Mouse (Mus musculus) liver, embryonic 12.5 days (tissue): ENCODE data around the gene Pfkfb3. TPM values are rescaled to one million over a fixed set of nuclear protein-coding genes. Genes with fewer than 3 reads are reported as not detected.

ENCODE experiments used
- ATAC-seq: fragments of 200-750 bp; cut with Nextera tagmentation; 2 replicates; pipeline ENCODE4 v1.8.0; 2017; ENCODE audit warnings: moderate number of reproducible peaks, mild to moderate bottlenecking, moderate library complexity
- H3K27ac ChIP-seq: fragments of 300-500 bp; sonication (generic); 2 replicates; pipeline ENCODE4 v1.5.1; 2016; ENCODE audit warnings: mild to moderate bottlenecking
- H3K27me3 ChIP-seq: fragments of 300-500 bp; sonication (generic); replicated peaks from 2 replicates; pipeline ENCODE4 v1.6.1; 2016; ENCODE audit warnings: mild to moderate bottlenecking, moderate library complexity
- H3K36me3 ChIP-seq: fragments of 300-500 bp; sonication (generic); 2 replicates; pipeline ENCODE4 v1.6.1; 2016; ENCODE audit warnings: mild to moderate bottlenecking, moderate library complexity
- H3K4me1 ChIP-seq: fragments of 300-500 bp; sonication (generic); 2 replicates; pipeline ENCODE4 v1.6.1; 2016
- H3K4me2 ChIP-seq: fragments of 300-500 bp; sonication (generic); 2 replicates; pipeline ENCODE4 v1.6.1; 2016; ENCODE audit warnings: mild to moderate bottlenecking, moderate library complexity
- H3K4me3 ChIP-seq: fragments of 300-500 bp; sonication (generic); 2 replicates; pipeline ENCODE4 v1.5.1; 2016; ENCODE audit warnings: mild to moderate bottlenecking, moderate library complexity
- H3K9ac ChIP-seq: fragments of 300-500 bp; sonication (generic); 2 replicates; pipeline ENCODE4 v1.6.1; 2016; ENCODE audit warnings: mild to moderate bottlenecking, moderate library complexity
- H3K9me3 ChIP-seq: fragments of 300-500 bp; sonication (generic); replicated peaks from 2 replicates; pipeline ENCODE4 v1.6.1; 2016; ENCODE audit warnings: mild to moderate bottlenecking, moderate library complexity
- WGBS: fragments of 180-500 bp; shearing (Covaris S2); methylation state at CpG from one replicate; pipeline ENCODE4 v1.1.7; 2016; ENCODE audit not compliant: insufficient replicate concordance; 5-methylcytosine and 5-hydroxymethylcytosine counted together
- polyA plus RNA-seq: library from polyadenylated mRNA; unstranded; fragments of >200 nt; fragmentation: Nextera tagmentation; extraction: Ambion mirVana; gene quantifications from 2 replicates; pipeline ENCODE4 v1.2.1, GENCODE M21; 2016

Gene Pfkfb3
- polyA plus RNA-seq, 1 experiment from 2014 or later: 11.7 TPM

DNA sequence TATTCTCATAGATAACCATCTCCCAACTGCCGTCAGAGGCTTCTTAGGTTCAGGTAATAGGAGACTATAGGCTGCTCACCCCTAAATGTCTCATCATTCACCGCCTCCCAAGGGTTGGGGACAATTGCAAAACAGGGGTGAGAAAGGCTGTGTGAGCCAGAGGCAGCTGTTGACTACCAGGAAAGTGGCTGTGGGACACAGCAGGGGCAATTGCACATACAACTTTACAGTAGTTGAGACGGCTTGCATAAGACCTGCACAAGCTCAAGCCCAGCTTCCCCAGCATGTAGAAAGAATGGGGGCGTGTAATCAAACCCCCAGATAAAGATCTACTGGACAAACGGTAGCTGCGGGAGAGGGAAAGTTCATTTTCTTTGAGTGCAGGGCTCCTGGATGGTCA lies 29.1 kb downstream of the Pfkfb3 start:
- no peaks in the 10 kb centered on the region for H3K36me3 ChIP-seq
- no peak overlapping the region for H3K4me3 ChIP-seq
- ATAC-seq: no peak
- no peaks in the 10 kb centered on the region for H3K27me3 ChIP-seq
- H3K4me2 ChIP-seq: no peak overlapping the region
- no peak overlapping the region for H3K9ac ChIP-seq
- H3K27ac ChIP-seq: no peak overlapping the region
- 60% methylated on average over 6 of the region's 6 CpGs for WGBS
- 0 out of 2 replicates have a peak, but pooled peaks cover 7% of the 10 kb centered on the region for H3K4me1 ChIP-seq
- H3K9me3 ChIP-seq: no peaks in the 10 kb centered on the region

DNA sequence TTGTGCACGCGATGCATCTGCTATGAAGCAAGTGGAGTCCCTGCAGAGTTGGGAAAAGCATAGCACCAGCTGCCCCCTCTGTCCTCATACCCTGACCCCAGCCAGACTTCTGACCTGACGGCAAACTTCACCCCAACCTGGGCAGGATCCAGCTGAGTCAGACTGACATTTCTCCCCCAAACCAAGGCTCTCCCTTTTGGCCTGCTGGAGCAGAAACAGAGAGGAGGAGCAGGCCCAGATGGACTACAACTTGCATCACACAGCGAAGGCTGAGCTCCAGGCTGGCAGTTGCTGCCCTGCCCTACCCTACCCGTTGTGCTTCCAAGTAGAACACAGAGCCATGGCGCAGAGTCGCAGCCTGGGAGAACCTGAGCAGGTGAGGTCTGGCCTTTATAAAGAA lies 32.1 kb downstream of the Pfkfb3 start:
- no peak overlapping the region for H3K27ac ChIP-seq
- H3K4me3 ChIP-seq: no peak overlapping the region
- H3K27me3 ChIP-seq: no peaks in the 10 kb centered on the region
- no peak for ATAC-seq
- no peaks in the 10 kb centered on the region for H3K36me3 ChIP-seq
- WGBS: 89% methylated on average over 7 of the region's 7 CpGs
- H3K9me3 ChIP-seq: no peaks in the 10 kb centered on the region
- H3K4me1 ChIP-seq: no peaks in the 10 kb centered on the region
- H3K9ac ChIP-seq: no peak overlapping the region
- H3K4me2 ChIP-seq: no peak overlapping the region

DNA sequence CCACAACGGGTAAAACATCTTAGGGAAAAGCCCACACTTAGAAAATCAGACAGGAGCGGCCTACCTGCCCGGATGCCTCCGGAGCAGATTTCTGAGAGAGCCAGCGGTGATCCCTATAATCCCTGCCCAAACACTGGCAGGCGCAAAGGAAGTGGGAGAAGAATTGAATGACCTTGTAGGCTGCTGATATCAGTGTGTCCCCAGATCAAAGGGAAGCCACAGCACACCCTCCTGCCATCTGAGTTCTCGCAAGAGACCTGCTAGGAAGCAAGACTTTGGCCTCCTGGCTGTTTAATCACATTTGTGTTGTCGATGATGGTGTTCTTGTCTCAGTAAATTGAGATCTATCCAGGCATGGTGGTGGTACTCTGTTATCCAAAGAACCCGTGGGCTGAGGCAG lies 33.1 kb downstream of the Pfkfb3 start:
- H3K27me3 ChIP-seq: no peaks in the 10 kb centered on the region
- no peaks in the 10 kb centered on the region for H3K9me3 ChIP-seq
- no peak overlapping the region for H3K27ac ChIP-seq
- H3K4me1 ChIP-seq: no peaks in the 10 kb centered on the region
- WGBS: 60% methylated on average over 9 of the region's 9 CpGs
- ATAC-seq: no peak
- H3K4me3 ChIP-seq: no peak overlapping the region
- H3K36me3 ChIP-seq: no peaks in the 10 kb centered on the region
- H3K4me2 ChIP-seq: no peak overlapping the region
- no peak overlapping the region for H3K9ac ChIP-seq

DNA sequence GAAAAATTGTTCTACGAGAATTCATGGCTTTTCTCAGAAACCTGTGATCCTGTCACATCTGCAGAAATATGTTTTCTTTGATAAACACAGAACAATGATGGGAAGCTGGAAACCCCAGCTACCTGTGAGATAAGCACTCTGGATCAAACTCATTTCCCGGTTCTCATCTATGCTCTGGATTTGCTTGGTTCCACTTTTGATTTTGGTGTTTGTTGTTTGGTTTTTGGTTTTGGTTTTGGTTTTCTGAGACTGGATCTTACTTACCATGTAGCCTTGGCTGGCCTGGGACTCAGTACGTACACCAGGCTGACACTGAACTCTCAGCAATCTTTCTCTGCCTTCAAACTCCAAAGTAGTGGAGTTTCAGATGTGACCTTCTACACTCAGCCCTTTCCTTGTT lies 38.0 kb downstream of the Pfkfb3 start:
- H3K36me3 ChIP-seq: no peaks in the 10 kb centered on the region
- WGBS: 38% methylated on average over 3 of the region's 3 CpGs
- H3K4me3 ChIP-seq: no peak overlapping the region
- H3K9me3 ChIP-seq: no peaks in the 10 kb centered on the region
- H3K27ac ChIP-seq: no peak overlapping the region
- peaks cover 28% of the 10 kb centered on the region for H3K4me1 ChIP-seq
- no peak overlapping the region for H3K9ac ChIP-seq
- H3K4me2 ChIP-seq: no peak overlapping the region
- no peak for ATAC-seq
- H3K27me3 ChIP-seq: no peaks in the 10 kb centered on the region

DNA sequence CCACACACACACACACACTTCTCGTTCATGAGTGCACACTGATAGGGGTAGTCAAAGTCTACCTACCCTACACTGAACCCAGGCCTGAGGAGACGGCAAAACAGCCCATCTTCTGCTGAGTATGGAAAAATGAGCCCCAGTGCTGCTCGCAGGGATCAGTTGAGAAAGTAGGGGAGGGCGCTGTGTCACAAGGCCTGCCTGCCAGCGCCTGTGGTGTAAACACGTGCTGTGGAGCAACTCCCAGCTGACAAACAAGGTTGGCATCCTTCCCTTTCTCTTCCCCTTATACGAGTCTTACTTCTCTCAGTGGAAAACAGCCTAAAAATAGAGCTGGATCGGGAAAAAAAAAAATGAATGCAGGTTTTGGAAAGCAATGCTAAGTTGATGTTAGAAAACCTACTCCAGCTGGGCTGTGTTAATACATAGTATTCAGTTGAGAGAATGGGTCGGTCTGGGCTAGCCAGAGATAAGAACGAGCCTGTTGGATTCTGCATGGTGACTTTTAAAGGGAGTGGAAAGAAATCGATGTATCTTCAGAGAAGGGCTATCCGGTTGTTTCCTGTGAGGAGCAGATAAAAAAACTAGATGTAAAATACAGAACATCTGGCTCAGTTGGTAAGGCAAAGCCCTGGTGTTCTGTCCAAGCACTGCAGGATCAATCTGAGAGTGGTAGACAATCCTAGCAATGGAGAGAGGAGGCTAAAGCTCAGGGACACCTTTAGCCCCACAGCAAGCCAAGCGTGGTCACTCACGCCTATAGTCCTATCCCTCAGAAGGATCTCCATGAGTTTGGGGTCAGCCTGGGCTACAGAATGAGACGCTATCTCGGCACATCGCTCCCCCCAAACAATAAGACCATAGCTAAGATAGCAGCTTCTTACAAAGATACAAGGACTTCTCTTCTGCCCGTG lies 40.6 kb downstream of the Pfkfb3 start:
- no peak overlapping the region for H3K9ac ChIP-seq
- ATAC-seq: peak; percentile 63
- 35% methylated on average over 18 of the region's 18 CpGs for WGBS
- no peaks in the 10 kb centered on the region for H3K36me3 ChIP-seq
- no peak overlapping the region for H3K27ac ChIP-seq
- no peaks in the 10 kb centered on the region for H3K9me3 ChIP-seq
- no peak overlapping the region for H3K4me3 ChIP-seq
- H3K4me2 ChIP-seq: peak overlapping the region; percentile 6; the same call in 1 of the 2 replicates
- peaks cover 28% of the 10 kb centered on the region for H3K4me1 ChIP-seq
- no peaks in the 10 kb centered on the region for H3K27me3 ChIP-seq

DNA sequence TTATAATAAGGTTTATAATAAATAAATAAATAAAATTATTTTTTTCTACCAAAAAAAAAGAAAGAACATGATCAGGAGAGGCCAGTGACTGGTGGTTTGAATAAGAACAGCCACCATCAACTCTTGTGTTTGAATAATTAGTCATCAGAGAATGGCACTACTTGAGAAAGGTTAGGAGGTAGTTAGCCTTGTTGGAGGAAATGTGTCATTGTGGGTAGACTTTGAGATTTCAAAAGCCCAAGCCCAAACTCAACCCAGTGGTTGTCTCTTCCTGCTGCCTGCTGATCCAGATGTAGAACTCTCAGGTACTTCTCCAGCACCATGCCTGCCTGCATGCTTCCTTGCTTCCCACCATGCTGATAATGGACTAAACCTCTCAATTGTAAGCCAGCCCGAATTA lies 41.8 kb downstream of the Pfkfb3 start:
- ATAC-seq: no peak
- peaks cover 28% of the 10 kb centered on the region for H3K4me1 ChIP-seq
- H3K4me2 ChIP-seq: no peak overlapping the region
- no peaks in the 10 kb centered on the region for H3K36me3 ChIP-seq
- no peak overlapping the region for H3K27ac ChIP-seq
- no peak overlapping the region for H3K4me3 ChIP-seq
- no peaks in the 10 kb centered on the region for H3K27me3 ChIP-seq
- WGBS: 62% methylated on average over 1 of the region's 1 CpGs
- H3K9me3 ChIP-seq: no peaks in the 10 kb centered on the region
- H3K9ac ChIP-seq: no peak overlapping the region

DNA sequence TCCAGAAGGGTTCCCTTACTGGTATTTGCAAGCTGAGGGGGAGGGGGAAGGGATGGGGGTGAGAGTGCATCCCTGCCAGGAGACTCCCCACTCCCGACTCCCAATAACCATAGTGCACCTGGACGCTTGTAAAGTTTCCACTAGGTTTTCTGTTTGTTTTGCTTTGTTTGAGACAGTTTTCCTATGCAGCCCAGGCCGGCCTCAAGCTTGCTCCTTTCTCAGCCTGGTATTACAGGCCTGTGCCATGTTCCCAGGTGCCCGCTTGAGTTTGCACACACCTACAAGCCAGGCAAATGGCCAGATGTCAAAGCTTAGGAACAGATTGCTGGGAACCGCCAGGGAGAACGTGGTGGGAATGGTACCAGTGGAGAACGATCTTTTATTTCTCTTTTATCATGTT lies 50.1 kb downstream of the Pfkfb3 start:
- Histone ChIP-seq H3K27ac (no peak overlapping the region), H3K36me3 (0 out of 2 replicates have a peak, but pooled peaks cover 1% of the 10 kb centered on the region)

DNA sequence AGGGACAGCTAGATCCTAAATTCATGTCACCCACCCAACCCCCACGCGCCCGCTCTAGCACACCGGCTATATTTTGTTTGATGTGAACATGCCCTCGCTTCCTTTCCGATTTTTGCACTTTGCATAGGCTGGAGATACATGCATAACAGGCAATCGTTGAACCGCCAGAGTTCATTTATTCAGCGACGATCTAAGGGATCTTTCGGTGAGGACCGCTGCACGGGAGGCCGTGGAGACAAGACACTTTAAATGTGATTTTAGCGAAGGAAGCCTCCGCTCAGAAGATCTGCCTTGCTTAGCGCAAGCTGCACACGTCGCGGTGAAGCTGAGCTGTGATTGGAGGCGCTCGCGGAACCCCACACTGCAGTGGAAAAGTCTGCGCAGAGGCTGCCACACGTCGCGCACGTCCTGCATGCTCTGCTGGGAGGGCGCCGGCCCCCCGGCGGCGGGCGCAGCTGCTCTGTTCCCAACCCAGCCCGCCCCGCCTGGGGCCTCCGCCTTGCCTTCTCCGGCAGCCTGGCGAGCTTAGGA lies 50.9 kb downstream of the Pfkfb3 start:
- peaks cover 8% of the 10 kb centered on the region for H3K36me3 ChIP-seq

More for the DNA sequence above, 50.1 kb downstream of the Pfkfb3 start:
- H3K4me3 ChIP-seq: no peak overlapping the region
- ATAC-seq: no peak
- 40% methylated on average over 7 of the region's 7 CpGs for WGBS
- H3K9me3 ChIP-seq: no peaks in the 10 kb centered on the region
- no peak overlapping the region for H3K9ac ChIP-seq
- H3K27me3 ChIP-seq: peaks cover 40% of the 10 kb centered on the region
- peak overlapping the region; percentile 85 for H3K4me2 ChIP-seq
- H3K4me1 ChIP-seq: peaks cover 48% of the 10 kb centered on the region

DNA sequence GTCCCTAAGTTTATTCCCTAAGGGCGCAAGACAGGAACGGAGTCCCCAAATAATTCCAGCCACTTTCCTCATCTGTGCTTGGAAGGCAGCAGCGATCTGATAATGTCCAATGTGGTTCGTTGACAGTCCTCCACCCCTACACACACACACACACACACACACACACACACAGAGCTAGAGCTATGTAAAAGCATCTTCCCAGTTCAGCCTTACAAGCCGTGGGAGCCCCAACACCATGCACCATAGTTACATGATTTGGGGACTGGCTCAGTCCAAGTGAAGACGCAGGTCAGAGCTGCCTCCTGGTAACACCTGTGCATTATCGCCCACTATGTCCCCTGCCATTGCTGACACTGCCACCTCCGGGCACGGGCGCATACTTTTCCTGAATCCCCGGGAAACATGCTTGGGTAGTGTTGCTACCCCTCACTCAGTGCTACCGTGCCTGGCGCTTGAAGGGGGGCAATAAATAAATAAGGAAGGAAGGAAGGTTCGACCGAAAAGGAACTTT lies 51.6 kb downstream of the Pfkfb3 start:
- no peak for ATAC-seq

More for the DNA sequence above, 50.9 kb downstream of the Pfkfb3 start:
- H3K9me3 ChIP-seq: no peaks in the 10 kb centered on the region
- H3K27ac ChIP-seq: 0 out of 2 replicates have a peak overlapping the region, but pooled peaks have one; percentile 34
- peak; percentile 42 for ATAC-seq
- peak overlapping the region; percentile 85 for H3K4me2 ChIP-seq
- H3K27me3 ChIP-seq: peaks cover 40% of the 10 kb centered on the region
- H3K9ac ChIP-seq: peak overlapping the region; percentile 39
- H3K4me1 ChIP-seq: peaks cover 56% of the 10 kb centered on the region
- peak overlapping the region; percentile 64 for H3K4me3 ChIP-seq
- under 1% methylated on average over 39 of the region's 39 CpGs for WGBS

DNA sequence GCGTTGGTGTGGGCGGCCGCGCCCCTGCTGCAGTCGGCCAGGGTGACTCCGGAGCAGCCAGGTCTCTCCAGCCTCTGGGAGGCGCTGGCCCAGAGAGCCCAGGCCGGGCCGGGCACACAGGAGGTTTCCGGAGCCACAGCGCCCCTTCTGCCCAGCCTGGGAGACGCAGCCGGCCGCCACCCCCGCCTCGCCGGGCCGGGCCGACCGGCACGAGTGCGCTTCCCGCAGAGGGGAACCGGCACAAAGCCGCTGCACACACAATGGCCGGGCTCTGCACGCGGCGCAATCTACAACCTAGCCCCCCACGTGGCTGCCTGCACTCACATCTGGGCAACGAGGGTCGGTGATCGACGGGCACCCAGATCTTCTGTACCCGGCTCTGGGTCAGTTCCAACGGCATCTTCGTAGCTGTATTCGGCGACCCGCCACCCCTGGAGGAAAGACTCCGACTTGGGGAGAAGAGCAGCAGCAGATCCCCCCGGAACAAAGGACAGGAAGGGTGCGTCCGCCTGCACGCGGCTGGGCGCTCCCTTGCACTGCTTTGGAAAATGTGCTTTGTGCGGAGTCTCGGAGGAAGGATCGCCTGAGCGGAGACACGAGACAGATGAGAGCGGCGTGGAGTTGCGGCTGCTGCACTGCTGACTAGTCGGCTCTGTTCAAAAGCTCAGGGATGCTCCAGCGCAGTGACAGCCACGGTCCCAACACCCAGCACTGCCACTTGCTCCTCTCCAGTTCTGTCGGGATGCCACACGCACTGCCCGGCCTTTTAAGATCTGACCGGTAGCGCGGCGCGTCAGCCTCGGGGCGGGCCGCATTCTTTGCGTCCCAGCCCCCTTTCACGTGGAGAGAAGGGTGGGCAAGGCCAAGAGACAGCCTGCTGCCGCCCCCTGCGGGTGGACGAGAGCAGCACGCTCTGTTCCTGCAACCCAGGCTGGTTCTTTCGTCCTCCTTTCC lies 52.3 kb downstream of the Pfkfb3 start:
- WGBS: under 1% methylated on average over 76 of the region's 76 CpGs
- Histone ChIP-seq H3K27ac (peak overlapping the region; percentile 72), H3K4me3 (peak overlapping the region; percentile 64), H3K4me2 (peak overlapping the region; percentile 85), H3K9ac (peak overlapping the region; percentile 67), H3K27me3 (peaks cover 40% of the 10 kb centered on the region), H3K4me1 (peaks cover 56% of the 10 kb centered on the region), H3K36me3 (peaks cover 22% of the 10 kb centered on the region), H3K9me3 (no peaks in the 10 kb centered on the region)
- peak; percentile 80 for ATAC-seq

More for the DNA sequence above, 51.6 kb downstream of the Pfkfb3 start:
- peaks cover 15% of the 10 kb centered on the region for H3K36me3 ChIP-seq
- H3K27ac ChIP-seq: peak overlapping the region; percentile 6; the same call in 1 of the 2 replicates
- H3K9me3 ChIP-seq: no peaks in the 10 kb centered on the region
- peak overlapping the region; percentile 85 for H3K4me2 ChIP-seq
- peaks cover 56% of the 10 kb centered on the region for H3K4me1 ChIP-seq
- H3K9ac ChIP-seq: peak overlapping the region; percentile 67
- peaks cover 40% of the 10 kb centered on the region for H3K27me3 ChIP-seq
- H3K4me3 ChIP-seq: peak overlapping the region; percentile 64
- 2% methylated on average over 15 of the region's 15 CpGs for WGBS

DNA sequence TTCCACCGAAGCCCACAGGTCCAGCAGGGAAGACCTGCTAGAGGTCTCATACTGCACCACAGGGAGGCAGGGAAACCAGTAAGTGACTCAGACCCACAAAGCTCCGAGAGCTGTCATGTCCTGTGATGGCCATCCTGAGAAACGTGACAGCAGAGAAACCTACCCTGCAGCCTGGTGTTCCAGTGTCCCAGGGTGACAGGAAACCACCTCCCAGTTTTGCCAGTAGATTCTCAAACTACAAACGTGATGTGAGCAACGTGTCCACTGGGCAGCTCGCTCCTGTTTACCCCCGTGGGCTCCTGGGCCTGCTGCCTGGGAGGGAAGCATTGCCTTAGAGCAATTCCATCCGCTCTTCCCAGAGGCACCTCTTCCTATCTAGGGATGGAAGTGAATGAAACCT lies 53.2 kb downstream of the Pfkfb3 start:
- peaks cover 40% of the 10 kb centered on the region for H3K27me3 ChIP-seq
- H3K4me2 ChIP-seq: peak overlapping the region; percentile 85
- peak overlapping the region; percentile 67 for H3K9ac ChIP-seq
- no peak for ATAC-seq
- WGBS: 17% methylated on average over 8 of the region's 8 CpGs
- H3K9me3 ChIP-seq: no peaks in the 10 kb centered on the region
- H3K27ac ChIP-seq: no peak overlapping the region
- H3K4me1 ChIP-seq: peaks cover 56% of the 10 kb centered on the region
- peak overlapping the region; percentile 64 for H3K4me3 ChIP-seq
- peaks cover 24% of the 10 kb centered on the region for H3K36me3 ChIP-seq
